Mouse (Mus musculus) lung, adult 2 months (tissue): ENCODE results near the gene Dtd1.

ENCODE experiments used
- CTCF ChIP-seq: fragments of 200-500 bp; IDR thresholded peaks from 2 replicates; pipeline ENCODE4 v1.5.1; 2011; ENCODE audit warnings: mild to moderate bottlenecking, low read length, control low read depth; ENCODE audit not compliant: insufficient read depth
- POLR2A ChIP-seq: fragments of 200-500 bp; IDR thresholded peaks from 2 replicates; pipeline ENCODE4 v1.6.1; 2011; ENCODE audit warnings: low read depth, mild to moderate bottlenecking, control low read depth, low read length, borderline replicate concordance; ENCODE audit errors: extremely low read depth

GRCm38 (mm10) chr2:144760666-144761065 is 161.0 kb downstream of the Dtd1 start:
- TF ChIP-seq CTCF (no peak), POLR2A (no peak)
